Mouse (Mus musculus) T-cell, adult 2 months (primary cell): Measurements from ENCODE around the gene Rnf157.
A peak's percentile ranks its signal among the peaks of the same experiment; 100 is the strongest.

Source experiments
- DNase-seq: peaks from one replicate; pipeline ENCODE4 v3.0.0; 2022; ENCODE audit warnings: low spot score

Gene Rnf157

DNA sequence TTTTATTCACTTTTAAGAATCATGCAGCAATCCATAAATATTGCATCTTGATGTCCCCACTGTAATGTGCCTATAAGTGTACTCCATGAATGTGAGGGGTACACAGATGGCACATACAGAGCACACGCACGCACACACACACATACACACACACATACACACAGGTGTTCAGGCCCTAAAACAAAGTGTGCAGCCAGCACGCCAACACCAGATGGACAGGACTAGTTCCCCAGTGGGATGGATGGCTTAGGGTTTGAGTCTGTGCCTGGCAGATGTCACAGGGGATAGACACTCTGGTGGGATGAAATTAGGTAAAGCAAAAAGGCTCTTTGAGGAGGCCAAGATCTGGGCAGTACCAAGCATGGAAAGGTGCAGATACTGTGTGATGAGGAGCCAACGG, 76.4 kb downstream of the Rnf157 start:
- DNase-seq = no peak

DNA sequence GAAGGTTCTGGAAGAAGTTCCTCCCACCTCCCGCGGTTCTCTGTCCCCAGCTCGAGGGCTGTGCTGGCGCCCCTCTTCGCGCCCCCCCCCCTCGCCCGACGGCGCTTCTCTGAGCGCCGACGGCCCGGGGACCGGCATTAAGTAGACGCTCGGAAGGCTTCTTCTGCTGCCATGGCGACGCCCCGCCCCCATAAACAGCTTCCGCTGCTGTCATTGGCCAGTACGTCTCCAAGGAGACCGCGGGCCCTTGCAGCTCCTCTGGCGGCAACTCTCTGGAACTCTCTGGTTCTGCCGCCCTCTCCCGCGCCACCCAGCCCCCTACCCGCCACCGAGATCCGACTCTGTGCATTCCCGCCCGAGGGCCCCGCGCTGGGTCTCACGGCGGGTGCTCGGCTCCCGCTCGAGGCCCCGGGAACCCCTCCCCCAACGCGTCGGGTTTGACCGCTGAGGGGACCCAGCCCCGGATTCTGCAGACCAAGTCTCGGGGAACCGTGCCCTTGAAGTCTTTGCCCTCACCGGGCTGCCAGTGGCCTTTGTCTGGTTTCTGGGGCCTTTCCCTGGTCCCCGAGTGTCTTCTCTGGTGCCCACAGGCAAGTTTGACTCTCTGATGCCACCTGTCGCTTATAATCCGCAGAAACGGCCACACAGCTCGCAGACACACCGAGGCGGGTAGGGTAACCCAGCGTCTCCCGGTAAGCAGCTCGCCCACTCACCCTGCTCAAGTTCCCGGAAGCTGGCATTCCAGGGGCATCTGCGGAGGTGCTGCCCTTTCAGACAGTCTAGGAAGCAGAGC, 77.4 kb downstream of the Rnf157 start, which contains the start of gene Foxj1:
Gene Foxj1 (minus strand): TSS at position 156 of the 793 bp plus-strand sequence.
- DNase-seq = peak; percentile 97

DNA sequence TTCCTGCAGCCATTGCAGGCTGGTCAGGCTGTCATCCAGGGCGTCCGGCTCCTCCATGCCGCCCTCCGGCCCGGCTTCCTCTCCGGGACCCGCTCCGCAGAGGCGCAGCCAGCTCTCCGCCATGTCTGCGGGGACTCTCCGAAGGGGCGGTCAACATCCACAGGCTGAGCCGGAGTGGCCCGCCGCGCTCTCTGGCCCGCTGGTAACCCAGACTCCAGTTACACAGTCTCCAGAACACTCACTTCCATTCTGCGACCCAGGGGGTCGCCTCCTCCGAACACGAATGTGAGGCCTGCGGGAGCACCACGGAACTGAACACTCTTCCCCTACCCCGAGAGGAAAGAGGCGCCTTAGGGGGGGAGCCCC, 78.4 kb downstream of the Rnf157 start:
- no peak for DNase-seq

DNA sequence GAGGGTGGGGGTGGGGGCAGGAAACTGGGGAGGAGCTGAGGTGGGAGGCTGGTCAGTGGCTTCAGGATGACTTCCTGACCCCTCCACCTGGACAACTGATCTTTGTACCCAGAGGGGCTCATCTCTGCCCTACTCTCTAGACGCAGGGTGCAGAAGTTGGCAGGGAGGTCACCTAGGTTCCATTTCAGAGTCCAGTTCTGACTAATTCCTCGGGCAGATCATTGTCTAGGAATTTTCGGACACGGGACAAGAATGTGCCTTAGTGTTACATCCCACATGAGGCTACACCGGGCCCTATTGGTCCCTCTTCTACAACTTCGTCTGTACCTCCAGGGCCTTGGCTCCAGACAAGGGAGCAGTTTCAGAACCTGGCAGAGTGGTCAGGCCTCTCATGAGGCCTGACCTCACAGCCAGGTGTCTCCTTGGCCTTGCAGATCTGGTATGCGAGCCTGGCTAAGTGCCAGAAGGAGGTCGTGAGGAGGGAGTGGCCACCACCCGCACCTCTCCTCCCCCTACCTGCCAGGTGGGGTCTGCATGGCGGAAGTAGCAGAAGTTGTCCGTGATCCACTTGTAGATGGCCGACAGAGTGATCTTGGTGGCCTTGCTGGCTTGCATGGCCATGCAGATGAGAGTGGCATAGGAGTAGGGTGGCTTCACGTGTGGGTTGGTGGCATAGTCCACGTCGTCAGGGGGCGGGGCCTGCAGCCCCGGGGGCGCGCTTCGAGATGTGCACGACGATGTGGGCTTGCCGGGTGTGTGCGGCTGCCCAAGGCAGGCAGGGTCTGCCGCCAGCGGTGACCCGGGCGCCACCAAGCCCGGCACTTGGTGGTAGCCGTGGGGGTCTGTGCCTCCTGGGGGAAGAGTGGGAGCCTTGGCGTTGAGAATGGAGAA, 79.1 kb downstream of the Rnf157 start:
- DNase-seq = peak; percentile 19

DNA sequence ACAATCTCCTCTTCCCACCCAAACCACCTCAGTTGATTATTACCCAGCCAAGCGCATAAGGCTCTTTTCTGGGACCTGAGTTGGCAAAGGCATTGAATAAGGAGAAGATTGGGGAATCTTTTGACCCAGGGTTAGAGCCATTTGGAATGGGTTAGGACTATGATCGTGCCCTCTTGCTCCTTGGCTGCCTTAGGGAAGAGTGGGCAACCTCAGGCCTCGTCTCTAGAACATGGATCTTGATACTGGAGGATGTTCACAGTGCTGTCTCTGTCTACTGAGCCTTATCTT, 79.9 kb downstream of the Rnf157 start:
- no peak for DNase-seq

DNA sequence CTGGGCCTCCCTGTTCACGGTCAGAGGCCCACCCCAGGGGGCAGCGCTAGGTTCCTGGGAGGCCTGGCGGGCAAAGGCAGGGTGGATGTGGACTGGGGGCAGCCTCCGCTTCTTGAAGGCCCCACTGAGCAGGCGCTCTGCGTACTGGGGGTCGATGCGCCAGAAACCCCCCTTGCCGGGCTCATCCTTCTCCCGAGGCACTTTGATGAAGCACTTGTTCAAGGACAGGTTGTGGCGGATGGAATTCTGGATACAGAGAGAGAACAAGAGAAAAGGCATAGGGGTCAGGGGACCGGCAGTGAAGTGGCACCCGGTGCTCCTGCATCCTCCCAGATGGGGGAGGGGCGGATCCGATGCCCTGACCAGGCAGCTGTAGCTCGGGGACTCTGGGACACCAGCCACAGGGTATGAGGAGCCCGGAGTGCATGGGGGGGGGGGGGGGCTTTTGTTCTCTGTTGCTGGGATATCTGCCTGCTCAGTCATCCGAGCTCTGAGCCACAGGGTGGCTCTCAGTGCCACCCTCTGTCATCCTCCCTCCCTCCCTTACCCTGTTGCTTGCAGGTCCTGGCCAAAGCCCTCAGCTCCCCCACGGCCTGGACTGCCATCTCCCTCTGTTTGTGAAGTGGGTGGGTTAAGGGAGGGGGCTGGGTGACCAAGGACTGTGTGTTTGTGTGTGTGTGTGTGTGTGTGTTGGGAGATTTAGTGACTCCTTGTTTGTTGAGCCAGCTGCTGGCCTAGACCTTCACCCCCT, 80.4 kb downstream of the Rnf157 start:
- DNase-seq = no peak

DNA sequence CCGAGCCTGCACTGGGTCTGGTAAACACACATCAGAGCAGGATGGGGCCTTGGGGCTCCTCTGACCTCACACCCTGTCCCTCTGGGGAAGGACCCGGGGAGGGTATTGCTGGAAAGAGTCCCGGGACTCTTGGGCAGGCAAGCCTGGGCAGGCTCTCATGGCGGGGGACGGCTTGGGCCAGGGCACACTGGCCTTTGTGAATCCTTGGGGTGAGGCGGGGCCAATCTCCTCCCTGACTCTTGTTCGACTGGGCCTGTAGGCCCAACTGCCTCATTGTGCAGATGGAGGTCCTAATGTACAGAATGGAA, 82.7 kb downstream of the Rnf157 start:
- DNase-seq = no peak

DNA sequence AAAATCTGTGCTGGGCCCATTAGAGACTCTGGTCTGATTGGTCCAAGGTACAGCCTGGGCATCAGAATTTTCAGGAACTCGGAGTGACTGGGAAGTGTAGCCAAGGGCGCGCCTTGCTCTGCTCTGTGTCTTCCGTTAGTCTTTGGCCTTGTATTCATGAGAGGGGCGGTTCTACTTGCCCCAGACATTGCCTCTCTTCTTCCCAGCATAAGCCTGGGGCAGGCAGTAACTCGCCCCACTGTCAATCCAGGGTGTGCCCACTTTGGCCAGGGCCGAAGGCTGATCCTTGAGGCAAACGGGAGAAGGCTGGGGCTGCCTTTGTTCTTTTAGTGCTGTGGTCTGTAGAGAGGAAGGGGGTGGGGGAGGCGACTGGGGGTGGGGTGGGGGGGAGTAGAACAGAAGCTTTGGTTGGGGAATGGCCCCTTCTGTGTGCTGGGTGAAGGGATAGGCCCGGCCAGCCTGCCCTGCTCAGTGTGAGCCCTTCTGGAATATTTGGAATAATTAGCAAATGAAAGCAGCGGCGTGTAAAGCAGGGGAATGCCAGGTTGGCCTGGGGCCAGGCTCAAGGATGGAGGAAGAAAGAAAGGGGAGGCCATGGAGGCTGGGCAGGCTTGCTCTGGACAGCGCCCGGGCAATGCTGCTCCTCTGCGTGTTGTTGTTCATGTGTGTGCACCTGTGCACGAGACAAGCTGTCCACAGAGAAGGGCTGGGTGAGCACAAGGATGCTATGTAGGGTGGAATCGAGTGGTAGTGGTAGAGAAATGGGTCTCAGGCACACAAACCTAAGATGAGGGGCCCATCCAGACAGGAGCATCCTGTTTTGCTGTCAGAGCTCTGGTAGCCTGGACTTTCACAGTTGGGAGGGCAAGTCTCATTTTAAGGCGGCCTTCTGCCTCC, 83.3 kb downstream of the Rnf157 start:
- no peak for DNase-seq

DNA sequence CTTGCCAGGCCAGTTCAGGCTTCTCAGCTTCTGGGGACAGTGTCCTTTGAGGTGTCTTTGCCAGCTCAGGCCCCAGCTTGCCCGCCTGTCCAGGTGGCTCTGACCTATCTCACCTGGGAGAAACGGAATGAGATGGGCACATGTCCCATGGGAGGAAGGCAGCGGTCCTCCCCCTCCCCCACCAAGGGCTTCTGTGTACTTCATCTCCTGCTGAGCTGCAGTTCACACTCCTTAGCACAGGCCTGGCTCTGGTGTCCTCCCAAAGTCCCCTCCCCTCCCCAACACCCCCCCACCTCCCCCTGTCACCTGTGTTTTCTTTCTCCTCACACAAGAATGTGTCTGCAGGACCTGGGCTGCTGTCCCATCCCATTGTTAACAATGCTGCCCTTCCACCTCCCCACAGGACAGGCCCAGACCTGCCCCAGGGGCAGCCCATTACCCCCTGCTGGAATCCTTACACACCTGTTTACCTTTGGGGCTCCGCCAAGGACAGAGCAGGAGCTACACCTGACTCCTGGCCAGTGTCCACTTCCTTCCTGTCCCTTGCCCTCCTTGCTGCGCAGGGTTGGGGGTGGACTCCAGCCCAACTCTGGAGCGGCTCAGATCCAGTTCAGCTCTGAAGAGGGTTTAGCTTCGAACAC, 85.7 kb downstream of the Rnf157 start:
- DNase-seq = no peak

DNA sequence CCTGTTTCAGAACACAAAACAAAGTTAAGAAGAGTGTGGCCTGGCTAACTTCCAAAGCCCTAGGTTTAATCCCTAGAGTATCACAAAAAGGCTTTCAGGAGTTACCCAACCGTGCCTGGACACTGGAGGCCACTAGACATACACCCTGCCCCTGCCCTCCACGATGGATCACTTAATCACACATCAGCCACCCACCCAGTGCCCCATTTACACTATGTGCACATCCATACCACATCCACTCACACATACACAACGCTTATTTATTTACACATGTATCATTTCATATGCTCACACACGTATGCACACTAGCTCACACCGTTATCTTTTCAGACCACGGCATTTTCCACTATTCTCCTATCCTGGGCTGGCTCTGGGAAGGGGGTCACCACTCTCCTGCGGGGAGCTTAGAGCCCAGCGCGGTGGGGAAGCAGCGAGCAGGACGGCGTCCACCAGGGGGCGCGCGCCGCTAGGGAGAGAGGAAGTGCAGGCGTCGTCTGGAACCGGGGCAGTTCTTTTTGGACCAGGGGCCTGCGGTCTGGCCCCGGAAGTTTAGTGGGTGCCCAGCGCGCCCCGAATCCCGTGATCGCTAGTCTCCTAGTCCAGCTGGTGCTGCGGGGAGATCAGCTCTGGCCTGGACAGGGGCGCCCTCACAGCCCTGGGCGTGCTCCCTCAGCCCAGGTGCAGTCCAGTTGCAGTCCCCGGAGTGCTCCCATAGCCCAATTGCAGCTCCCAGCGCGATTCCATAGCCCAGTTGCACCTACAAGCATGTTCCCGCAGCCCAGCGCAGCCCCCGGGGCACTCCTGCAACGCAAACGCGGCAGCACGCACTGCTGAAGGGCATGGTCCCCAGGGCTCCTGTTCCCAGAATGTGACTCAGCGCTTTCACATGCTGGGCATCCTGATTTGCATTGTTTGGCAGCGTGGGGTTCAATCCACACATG, 93.8 kb downstream of the Rnf157 start:
- peak; percentile 82 for DNase-seq

DNA sequence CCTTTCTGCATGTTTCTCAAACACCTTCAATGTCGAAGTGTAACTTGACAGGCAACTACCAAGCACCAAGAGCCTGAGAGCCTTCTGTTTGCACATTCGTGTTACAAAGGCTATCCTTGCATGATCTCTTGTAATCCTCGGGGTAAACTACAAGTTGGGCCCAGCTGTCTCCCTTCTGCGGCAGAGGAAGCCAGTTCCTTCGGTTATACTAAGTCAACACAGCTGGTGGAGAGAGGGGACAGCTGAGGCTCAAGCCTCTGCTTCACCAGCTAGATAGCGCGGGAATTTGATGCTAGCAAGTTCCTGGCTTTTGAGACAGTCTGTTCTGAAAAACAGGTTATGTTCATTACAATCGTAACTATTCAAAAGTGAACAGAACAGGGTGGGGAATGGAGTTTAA, 100.5 kb downstream of the Rnf157 start:
- DNase-seq = no peak

DNA sequence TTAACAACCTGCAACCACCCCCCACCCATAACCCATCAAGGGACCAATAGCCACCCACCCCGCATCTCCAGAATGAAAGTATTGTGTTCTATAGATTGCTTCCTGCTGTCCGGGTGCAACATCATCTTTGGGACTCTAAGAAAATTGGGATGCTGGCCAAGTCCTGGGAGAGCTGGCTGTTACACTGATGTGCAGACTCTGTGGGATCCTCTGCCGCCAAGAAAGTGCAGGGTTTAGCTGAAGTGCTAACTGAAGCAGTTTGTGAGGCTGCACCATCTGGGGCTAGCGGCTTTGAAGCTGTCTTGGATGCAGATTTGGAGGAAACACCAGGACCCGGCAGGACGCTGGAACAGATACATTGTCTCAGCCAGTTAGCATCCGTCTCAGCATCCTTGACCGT, 101.7 kb downstream of the Rnf157 start:
- DNase-seq = no peak

DNA sequence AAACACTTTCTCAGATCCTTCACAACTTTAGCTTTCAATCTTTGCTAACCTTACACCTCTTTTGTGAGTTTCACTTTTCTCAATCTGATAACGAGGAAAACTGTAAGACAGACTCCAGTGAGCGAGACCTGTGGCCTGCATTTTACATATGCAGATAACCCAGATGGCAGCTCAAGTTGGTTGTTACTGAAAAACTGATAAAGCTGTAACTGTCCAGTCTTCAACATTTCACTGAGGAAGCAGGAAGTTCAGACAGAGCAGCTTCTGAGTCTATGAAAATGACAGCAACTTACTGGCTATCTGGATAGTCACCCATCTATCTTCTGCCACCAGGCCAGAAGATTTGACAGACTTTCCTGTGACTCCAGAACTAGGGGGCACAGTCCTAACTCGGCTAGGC, 103.2 kb downstream of the Rnf157 start:
- no peak for DNase-seq

DNA sequence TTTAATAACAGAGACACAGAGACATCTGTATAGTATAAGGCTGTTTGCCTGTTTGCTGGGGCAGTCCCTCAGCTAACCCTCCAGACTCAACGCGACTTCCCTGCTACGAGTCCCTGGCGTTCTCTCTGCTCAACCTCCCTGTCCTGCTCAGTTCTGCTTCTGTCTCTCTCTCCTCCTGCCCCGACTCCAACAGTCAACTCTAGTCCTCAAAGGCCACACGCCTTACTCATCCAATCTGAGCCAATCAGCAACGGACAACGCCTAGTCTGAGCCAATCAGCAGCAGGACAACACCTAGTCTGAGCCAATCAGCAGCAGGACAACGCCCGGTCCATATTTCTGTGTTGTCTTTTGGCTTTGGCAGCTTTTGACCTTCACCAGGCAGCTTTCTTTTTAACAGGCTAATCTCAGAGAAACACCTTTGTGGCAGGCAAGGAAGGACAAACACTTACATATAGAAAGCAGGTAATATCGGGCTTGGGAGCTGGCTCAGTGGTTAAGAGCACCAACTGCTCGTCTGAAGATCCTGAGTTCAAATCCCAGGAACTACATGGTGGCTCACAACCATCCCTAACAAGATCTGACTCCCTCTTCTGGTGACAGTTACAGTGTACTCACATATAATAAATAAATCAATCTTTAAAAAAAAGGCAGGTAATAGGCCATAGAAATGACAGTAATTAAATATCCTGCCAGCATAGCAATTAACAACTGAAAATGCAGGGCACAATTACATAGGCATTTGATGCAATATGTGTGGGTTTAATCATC, 104.9 kb downstream of the Rnf157 start:
- DNase-seq = no peak

DNA sequence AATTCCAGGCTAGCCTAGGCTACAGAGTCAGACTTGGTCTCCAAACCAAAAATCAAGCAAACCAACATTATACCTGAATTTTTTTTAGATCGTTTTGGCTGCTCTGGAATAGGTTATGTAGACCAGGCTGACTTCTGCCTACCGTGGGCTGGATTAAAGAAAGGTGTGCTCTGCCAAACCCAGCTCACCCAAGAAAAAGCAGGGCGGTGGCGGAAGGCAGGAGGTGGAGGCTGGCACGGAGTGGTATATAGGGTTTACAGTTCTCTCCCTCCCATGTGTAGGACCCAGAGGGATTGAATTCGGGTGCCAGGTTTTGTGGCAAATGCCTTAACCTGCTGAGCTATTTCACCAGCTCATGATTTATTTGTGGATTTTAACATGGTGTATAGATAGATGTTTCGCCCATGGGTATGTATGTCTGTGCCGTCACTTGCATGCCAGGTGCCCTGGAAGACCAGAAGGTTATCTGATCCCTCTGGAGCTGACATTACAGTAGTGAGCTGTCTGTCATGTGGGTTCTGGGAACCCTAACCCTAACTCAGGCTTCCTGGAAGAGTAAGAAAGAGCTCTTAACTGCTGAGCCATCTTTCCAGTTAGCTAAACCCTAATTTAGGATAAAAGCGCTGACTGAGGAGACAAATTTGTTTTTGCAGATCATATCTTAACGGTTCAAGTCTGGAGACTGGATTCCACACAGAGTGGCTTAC, 105.7 kb downstream of the Rnf157 start, which contains the start of gene Exoc7:
Gene Exoc7 (minus strand): TSS at position 215 of the 707 bp plus-strand sequence.
- DNase-seq = no peak

DNA sequence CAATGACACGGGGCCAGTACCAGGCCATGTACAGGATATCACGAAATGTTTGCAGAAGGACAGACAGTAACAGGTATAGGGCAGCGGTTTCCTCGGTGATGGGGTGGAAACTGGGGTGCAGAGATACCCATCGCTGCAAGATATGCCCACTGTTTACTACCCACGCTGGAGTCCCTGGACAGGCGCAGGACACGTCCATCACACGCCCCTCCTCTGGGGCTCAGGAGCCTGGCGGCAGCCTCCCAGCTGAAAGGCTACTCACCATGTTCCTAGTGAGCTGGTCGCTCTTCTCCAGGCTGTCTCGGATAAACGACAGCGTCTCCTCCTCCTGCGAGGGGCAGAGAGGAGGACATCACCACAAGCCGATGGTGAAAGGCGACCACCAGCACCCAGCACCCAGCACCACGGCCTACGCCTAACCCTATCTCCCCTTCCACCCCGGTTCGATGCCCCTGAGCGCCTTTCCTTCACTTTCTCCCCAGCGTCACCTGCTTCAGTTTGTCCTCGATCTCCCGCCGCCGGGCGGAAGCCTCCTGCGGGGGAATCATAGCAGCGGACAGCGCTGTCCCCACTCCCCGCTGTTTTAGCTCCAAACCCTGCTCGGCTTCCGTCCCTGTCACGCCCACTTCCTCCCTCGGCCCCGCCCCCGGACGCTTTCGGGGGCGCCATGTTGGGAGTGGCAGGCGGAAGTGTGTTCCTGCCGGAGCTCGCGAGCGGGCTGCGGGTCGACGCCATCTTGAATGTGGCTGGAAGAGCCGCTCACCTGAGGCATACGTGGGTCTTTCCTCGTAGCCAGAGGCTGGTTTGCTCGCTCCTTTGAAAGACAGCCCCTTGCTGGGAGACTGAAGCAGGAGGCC, 106.5 kb downstream of the Rnf157 start:
- DNase-seq = peak; percentile 92

DNA sequence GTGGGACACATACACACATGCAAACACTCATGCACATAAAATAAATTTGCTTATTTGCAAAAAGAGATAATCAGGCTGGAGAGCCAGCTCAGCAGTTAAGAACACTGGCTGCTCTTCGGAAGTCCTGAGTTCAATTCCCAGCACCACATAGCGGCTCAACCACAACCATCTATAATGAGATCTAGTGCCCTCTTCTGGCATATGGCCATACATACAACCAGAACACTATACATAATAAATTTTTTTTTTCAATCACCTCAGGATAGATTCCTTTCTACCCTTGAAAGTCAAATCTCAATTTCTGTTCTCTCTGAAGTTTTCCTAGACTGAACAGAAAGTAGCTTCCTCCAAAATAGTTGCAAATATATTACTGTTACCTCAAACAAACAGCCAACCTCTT, 107.4 kb downstream of the Rnf157 start:
- DNase-seq = no peak

DNA sequence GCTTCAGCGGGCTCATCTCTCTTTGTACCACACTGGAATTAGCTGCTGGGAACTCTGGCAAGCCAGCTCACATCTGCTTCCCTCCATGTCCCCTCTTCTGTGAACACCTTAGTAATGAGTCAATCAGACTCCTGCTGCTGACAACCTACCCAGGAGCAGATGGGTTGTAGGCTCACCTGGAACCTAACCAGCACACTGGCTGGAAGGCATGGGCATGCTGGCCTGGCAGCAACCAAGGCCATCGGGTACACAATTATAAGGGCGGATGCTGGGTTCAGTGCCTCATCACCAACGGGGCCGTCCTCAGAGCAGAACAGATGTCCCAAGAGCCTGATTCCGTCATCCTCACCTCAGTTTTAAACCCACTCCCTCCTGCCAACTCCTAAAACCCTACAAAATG, 114.2 kb downstream of the Rnf157 start:
- DNase-seq = no peak
